Mouse (Mus musculus) ES-Bruce4 (cell line): ENCODE measurements around the gene Usp8.

Source experiments
- CTCF ChIP-seq: IDR thresholded peaks from one replicate; pipeline ENCODE4 v1.8.1; 2011; ENCODE audit warnings: low read depth, low read length
- POLR2A ChIP-seq: IDR thresholded peaks from one replicate; pipeline ENCODE4 v1.8.1; 2011; ENCODE audit warnings: low read length; ENCODE audit not compliant: insufficient read depth

- TF ChIP-seq CTCF (no peak), POLR2A (no peak)
These were observed 28.4 kb downstream of the Usp8 start for GRCm38 (mm10) chr2:126735339-126736073.
